Mouse (Mus musculus): Measurements from ENCODE around the gene Lgals2.

- TF ChIP-seq CTCF (IDR thresholded peaks at IDR 0.05; ENCODE audit: low read depth, low read length) (no peak), TAL1 (conservative IDR thresholded peaks at IDR 0.05; ENCODE audit: low read depth, low read length) (no peak), GATA1 (IDR thresholded peaks at IDR 0.05; ENCODE audit: borderline replicate concordance, low read length) (no peak), POLR2AphosphoS5 (IDR thresholded peaks at IDR 0.05; ENCODE audit: insufficient replicate concordance, low read depth, low read length) (no peak)
Observed at GRCm38 (mm10) chr15:78880432-78880831, 25.1 kb upstream of the Lgals2 start.

Data from G1E (cell line).